Mouse (Mus musculus) G1E-ER4 (cell line): ENCODE data around the gene Platr17. TPM values are rescaled to one million over a fixed set of nuclear protein-coding genes. Genes with fewer than 3 reads are reported as not detected.
"Not testable (repeated sequence)": the region's sequence is repeated elsewhere in the genome, so short reads cannot be mapped to it uniquely, and the experiment has no call there.

Source experiments
- GATA1 ChIP-seq: IDR thresholded peaks from one replicate; pipeline ENCODE4 v1.8.0; 2012; ENCODE audit warnings: low read length, inconsistent platforms
- polyA plus RNA-seq: library from polyadenylated mRNA; stranded (reverse); fragments of >175 nt; gene quantifications from 2 replicates; pipeline ENCODE4 v1.2.3, GENCODE M21; 2012

Platr17 gene
- polyA plus RNA-seq: not detected in 2 replicates

DNA sequence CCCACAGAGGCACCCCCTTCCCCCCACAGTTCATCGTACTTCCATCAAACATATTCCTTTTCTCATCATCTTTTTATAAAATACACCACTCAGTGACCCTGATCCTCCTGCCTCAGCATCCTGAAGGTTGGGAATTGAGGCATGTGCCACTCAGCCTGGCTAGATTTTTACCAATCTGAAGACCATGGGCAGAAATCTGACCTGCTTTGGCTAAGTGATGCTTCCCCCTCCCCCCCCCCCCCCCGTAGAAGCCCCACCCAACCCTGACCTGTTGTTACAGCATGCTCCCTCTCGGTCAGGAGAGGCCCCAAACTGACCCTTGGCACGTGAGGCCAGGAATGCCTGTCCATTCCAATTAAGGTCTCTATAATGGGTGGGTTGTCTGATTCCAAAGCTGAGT, at the start of gene Platr17:
Gene Platr17, plus strand, starts transcription at position 301 of the 400 bp plus-strand sequence.
- TF ChIP-seq GATA1: not testable (repeated sequence)

DNA sequence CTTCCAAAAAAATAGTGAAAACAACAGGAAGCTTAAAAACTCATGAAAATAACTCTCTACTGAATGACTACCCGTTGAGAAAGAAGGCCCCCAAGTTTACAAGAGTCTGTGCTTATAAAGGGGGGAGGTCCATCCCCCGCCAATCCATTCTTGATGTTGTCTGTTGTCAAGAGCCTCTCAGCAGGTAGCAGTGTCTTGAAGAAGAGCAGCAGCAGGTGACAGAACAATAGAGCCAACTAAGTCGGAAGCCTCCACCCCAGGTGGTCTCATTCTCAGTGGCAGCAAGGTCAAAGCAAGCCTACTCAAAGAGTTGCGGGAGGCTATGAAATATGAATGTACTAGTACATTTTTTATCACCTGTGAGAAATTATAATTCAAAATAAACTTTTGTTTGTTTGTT, 47.1 kb upstream of the Platr17 start:
- no peak for TF ChIP-seq GATA1

DNA sequence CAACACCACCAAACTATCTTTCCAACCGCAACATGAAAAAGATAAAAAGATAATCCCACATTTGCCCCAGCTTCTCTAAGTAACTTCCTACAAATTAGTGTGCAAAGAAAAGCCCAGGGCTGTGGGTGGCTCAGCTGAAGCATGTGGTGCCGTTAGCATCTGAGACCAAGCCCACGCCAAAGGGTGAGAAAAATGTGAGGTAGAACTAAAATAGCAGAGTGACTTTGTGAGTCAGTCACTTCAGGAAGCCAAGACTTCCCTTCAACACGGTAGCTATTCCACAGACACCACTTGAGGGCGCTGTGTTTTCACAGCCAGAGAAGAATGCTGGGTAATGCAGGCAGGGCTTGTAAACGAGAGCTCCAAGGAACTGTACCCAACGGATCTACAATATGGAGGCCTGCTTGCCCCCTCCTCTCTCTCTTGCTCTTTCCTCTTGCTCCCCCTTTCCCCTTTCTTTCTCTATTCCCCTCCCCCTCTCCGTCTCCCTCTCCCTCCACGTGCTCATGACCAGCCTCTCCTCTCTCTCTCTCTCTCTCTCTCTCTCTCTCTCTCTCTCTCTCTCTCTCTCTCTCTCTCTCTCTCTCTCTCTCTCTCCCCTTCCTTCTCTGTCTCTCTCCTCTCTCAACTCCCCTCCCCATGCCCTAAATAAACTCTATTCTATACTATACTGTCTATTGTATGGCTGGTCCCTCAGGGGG, 39.5 kb upstream of the Platr17 start:
- TF ChIP-seq GATA1: no peak

DNA sequence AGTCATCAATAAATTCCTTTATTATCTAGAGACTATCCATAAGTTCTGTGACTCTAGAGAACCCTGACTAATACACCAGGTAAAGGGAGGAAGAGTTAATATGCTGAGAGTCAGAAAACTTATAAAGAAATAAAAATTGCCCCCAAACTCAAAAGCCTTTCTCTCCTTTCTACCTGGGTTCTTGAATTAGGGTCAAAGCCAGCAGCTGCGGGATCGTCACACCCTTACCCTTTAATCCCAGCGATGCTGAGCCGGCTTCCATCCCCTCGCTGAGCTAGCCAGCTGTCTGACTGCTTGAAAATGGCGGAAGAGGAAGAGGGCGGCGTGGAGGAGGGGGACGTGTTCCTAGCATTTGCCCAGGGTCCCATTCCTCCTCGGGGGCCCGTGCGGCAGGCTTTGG, 31.4 kb upstream of the Platr17 start, which contains the start of gene Gm7029:
Gene Gm7029, plus strand, starts transcription at position 301 of the 400 bp plus-strand sequence.
- not testable (repeated sequence) for TF ChIP-seq GATA1

DNA sequence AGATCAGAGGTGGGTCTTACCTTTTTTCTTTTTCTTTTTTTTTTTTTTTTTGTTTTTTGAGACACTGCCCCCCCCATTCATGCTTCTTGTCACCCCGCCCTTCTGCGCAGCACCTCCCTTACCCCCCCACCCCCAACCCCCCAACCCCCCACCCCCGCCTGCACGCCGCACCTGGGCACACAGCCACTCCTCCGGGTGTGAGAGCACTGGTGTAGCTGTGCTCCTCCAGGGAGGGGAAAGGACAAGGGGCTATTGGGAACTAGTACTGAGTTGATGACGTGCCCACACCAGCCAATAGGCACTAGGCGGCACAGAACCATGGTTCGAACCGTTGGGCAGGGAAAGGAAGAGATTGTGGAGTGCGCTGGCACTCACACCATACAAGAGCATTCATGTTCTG, 30.5 kb upstream of the Platr17 start:
- no peak for TF ChIP-seq GATA1

DNA sequence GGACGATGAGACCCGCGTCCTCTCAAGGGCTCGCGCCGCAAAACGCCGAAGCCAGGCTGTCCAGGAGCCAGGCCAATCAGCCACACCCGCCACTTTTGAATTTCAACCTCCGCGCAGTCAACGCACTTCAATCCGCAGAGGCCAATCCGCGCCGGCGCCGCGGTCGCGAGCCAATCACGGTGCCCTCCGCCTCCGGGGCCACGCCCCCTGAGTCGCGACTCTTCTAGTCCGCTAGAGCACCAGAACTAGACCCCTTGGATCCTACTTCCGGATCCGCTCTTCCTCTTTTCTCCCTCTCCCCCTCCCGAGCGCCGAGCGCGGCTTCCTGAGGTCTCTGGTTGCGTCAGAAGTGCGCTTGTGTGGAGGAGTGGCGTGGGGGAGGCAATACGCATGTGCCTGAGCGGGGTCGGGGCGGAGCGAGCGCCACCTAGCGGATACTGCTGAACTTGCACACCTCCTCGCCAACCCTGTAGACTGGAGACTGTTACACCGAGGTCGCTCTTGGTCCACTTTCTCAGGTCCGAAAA, 14.3 kb upstream of the Platr17 start, which contains the start of gene Kifc1:
Gene Kifc1, minus strand, starts transcription at position 129 of the 527 bp plus-strand sequence.
- TF ChIP-seq GATA1: no peak

DNA sequence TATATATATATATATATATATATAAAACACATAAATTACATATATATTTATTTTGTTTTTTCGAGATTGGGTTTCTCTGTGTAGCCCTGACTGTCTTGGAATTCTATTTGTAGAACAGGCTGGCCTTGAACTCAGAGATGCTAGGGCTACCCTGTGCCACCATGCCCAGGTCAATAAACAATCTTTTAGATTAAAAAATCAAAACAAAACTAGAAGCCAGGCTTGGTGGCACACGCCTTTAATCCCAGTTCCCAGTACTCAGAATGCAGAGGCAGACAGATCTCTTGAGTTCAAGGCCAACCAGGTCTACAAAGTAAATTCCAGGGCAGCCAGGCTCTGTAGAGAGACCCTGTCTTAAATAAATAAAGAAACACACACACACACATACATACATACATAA, 13.6 kb upstream of the Platr17 start:
- TF ChIP-seq GATA1: no peak

DNA sequence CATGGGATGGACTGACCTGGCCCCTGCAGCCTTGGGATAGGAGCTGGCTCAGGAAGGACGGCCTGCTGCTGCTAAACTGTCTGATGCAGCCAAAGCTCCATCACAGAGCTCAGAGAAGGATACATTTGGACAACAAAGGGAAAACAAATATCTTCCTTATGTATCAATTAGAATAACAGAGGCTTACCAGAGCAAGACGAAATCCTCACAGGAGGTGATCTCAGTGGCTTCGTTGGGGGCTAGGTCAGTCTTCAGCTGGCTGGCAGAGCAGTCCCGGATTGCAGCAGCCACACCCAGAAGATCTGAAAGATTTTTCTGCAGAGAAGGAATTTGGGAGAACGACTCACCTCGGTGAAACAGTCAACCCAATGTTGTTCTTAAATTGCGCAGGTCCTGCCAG, 12.5 kb upstream of the Platr17 start:
- TF ChIP-seq GATA1: no peak

DNA sequence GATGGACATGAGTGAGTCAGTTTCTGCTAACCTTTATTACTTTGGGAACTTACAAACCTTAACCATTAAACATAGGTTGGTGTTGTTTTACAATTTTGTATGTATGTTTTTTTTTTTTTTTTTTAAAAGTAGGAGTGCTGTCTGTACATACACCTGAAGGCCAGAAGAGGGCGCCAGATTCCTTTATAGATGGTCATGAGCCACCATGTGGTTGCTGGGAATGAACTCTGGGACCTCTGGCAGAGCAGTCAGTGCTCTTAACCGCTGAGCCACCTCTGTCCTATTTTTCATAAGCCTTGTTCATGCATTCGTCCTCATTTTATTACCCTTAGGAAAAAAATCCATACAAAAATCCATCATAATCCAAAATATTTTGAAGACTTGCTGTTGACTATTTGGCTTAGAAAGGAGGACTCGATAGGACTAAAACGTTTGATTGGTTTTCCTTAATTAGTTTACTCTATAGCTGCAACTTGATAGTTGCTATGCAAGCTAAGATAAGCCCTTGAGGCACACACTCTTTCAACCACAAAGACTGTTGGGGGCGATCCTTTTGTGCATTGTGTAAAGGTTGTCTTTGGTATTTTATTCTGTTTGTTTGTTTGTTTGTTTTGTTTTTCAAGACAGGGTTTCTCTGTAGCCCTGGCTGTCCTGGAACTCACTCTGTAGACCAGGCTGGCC, 7.7 kb upstream of the Platr17 start:
- no peak for TF ChIP-seq GATA1

DNA sequence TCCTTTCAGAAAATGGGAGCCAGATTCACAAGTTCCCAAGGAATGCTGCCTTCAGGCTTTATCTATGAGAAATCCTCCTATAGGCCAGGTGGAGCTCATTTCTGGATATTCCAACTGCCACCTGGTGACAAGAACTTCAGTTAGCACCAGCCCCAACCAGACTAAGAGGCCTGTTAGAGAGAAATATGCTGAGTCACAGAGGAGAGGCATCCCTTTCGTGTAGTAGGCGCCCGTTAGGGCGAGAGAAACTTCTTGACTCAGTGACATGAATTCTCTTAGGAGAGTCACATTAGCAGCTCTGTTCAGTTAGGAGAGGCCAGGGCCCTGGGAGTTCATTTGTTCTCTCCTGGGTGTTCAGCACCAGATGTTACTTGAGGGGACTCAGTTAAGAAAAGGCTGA, 5.3 kb upstream of the Platr17 start:
- no peak for TF ChIP-seq GATA1

DNA sequence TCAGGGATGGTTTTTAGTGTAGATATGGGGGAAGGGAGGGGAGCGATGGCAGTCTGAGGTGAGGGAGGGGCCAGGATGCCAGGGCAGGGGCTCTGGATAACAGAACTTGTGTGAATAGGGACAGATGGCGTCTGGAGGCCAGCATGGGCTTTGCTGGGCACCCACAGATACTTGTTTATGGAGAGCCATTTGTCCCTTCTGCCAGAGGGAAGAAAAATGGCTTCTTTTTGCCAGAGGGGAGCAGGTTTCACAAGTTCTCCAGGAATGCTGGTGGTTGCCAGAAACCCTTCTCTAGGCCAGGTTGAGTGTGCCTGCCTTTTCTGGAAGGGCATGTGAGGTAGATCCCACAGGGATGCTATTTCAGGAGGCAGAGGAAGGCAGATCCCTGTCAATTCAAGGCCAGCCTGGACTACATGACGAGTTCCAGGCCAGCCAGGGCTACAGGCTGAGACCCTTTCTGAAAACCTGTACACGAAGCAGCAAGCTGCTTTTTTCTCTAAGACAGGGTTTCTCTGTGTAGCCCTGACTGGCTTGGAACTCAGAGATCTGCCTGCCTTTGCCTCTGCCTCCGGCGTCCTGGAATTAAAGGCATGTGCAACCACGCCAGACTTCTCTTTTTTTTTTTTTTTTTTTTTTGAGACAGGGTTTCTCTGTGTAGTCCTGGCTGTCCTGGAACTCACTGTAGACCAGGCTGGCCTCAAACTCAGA, 4.5 kb upstream of the Platr17 start:
- TF ChIP-seq GATA1: no peak

DNA sequence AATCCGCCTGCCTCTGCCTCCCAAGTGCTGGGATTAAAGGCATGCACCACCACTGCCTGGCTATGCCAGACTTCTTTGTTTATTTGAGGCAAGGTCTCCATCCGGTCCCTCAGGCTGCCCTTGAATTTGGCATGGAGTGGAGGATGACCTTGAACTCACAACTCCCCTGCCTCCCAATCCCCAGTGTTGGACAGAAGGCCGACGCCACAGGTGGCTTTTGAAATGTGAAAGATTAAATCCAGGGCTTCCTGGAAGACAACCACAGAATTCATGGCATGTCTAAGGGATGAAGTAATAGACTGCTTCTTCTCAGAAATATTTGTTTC, 4.0 kb upstream of the Platr17 start:
- no peak for TF ChIP-seq GATA1

DNA sequence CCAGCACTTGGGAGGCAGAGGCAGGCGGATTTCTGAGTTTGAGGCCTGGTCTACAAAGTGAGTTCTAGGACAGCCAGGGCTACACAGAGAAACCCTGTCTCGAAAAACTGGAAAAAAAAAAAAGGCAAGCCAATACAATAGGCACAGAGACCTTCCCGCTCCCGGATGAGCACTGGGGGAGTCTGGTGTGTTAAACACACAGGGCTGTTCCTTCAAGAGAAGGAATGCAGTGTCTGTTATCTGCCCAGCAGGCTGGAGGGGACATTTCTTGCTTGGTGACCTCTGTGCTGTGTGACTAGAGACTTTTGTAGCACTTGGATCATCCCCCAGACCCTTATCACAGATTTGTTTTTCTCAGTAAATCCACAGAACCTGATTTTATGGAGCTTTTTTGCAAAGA, 3.3 kb upstream of the Platr17 start:
- no peak for TF ChIP-seq GATA1

DNA sequence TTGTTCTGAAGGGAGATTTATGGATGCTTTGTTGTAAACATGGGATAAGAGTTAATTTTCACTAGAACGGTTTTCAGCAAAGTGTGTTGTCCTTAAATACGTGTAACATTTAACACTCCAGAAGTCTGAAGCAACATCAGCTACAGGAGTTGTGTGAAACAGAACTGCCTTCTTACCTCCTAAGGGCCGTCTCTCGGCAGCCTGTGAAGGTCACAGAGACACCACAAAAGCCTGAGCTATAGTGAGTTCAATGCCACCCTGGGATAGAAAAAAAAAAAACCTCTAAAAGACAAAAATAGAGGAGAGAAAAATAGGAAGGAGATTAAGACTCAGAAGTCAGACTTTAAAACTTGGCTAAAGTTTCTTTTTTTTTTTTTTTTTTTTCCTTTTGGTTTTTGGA, 2.9 kb upstream of the Platr17 start:
- TF ChIP-seq GATA1: no peak

DNA sequence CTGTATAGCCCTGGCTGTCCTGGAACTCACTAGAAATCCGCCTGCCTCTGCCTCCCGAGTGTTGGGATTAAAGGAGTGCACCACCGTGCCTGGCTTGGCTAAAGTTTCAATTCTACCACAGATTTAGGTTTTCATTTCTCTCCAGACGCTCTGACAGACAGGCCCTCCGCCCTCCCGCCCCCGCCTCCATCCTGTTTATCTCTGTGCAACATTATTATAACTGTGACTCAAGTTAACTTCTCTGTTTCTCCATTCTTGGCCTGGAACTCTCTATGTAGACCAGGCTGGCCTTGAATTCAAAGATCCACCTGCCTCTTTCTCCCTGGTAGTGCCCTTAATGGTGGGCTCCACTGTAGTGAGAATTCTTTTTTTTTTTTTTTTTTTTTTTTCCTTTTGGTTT, 2.4 kb upstream of the Platr17 start:
- TF ChIP-seq GATA1: no peak
